Mouse (Mus musculus): Measurements from ENCODE around the gene Cadps2.

DNA sequence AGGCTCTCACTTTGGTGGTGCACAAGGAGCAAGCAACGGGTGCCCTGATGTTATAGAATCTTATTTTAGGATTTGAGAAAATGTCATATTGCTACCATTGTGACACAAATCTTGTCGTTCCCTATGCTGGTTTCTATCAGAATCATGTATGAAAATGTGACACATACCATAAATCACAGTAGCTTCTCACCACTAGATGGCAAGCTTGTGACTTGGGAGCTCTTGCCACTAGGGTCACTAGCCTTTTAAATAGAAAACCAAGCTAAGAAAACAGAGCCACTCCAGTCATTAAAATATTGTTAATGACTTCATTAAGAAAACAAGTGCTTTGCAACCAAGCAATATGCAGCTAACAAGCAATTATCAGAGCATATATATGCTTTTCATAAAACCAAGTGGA lies 81.0 kb downstream of the Cadps2 start:
- TF ChIP-seq CTCF (conservative IDR thresholded peaks at IDR 0.05 in 1 of 2, IDR thresholded peaks at IDR 0.05 in 1 of 2; ENCODE audit: low read depth in 2 of 2, low read length in 2 of 2) = peak; percentile 11 to 51; a peak in 2 of 4 replicates
- TF ChIP-seq EP300 (IDR thresholded peaks at IDR 0.05; ENCODE audit: low read length) = no peak
- no peak for TF ChIP-seq POLR2A (IDR thresholded peaks at IDR 0.05; ENCODE audit: low read depth, low read length)

Measured in CH12.LX (cell line).